Mouse (Mus musculus) macrophage (primary cell): ENCODE measurements at regions not wholly inside any gene's neighbourhood (a gene's known extent, or its start where the extent isn't known, plus 50 kb on each side); places are given as distances from the start of the nearest gene placed in this dataset.

Source experiments
- H3K27ac ChIP-seq: fragments of 350-480 bp; formaldehyde crosslinking; 2 replicates; pipeline ENCODE4 v1.9.0; 2021
- H3K36me3 ChIP-seq: fragments of 350-480 bp; formaldehyde crosslinking; 2 replicates; pipeline ENCODE4 v1.9.0; 2021; ENCODE audit errors: inconsistent target
- H3K4me3 ChIP-seq: fragments of 350-480 bp; formaldehyde crosslinking; 2 replicates; pipeline ENCODE4 v1.9.0; 2021; ENCODE audit errors: inconsistent target
- H3K79me2 ChIP-seq: fragments of 350-480 bp; formaldehyde crosslinking; 2 replicates; pipeline ENCODE4 v1.9.0; 2021; ENCODE audit errors: inconsistent target
- WGBS: methylation state at CpG from one replicate; pipeline ENCODE4 v1.1.7; 2026; ENCODE audit warnings: inconsistent platforms; ENCODE audit not compliant: missing documents; 5-methylcytosine and 5-hydroxymethylcytosine counted together

DNA sequence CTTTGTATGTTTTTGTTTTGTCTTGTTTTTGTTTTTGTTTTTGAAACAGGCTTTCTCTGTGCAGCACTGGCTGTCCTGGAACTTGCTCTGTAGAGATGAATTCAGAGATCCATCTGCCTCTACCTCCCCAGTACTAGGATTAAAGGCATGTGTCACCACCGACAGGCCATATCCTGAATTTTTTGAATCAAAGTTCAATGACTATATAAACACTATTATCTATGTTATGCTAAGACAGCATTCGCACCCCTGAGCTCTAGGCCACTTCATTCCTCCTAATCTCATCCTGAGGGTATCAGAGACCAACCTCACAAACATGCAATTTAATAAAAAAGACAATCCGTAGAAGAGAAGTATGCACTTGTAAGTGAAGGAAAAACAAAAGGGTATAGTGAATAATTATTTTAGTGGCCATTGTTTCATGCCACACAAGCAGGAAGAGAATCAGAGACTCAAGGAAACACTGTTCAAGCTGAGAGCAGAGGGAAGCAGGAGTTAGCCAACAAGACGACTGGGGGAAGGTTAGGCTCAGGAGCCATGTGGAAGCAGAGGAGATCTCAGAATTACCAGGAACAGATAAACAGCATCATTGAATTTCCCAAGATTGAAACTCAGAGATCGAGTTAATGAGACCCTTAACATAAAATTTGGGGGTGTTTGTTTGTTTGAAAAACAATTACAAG, 101.2 kb upstream of the Cited2 start:
- H3K36me3 ChIP-seq, result no peaks in the 10 kb centered on the region
- H3K4me3 ChIP-seq, result no peak overlapping the region
- H3K79me2 ChIP-seq, result no peaks in the 10 kb centered on the region
- H3K27ac ChIP-seq, result no peak overlapping the region
- 92% methylated on average over 5 of the region's 5 CpGs for WGBS

GRCm38 (mm10) chr10:17622802-17623201, 100.2 kb upstream of the Cited2 start:
- no peaks in the 10 kb centered on the region for H3K36me3 ChIP-seq
- no peaks in the 10 kb centered on the region for H3K79me2 ChIP-seq
- H3K4me3 ChIP-seq, result no peak overlapping the region
- WGBS, result 83% methylated on average over 1 of the region's 1 CpGs
- no peak overlapping the region for H3K27ac ChIP-seq

DNA sequence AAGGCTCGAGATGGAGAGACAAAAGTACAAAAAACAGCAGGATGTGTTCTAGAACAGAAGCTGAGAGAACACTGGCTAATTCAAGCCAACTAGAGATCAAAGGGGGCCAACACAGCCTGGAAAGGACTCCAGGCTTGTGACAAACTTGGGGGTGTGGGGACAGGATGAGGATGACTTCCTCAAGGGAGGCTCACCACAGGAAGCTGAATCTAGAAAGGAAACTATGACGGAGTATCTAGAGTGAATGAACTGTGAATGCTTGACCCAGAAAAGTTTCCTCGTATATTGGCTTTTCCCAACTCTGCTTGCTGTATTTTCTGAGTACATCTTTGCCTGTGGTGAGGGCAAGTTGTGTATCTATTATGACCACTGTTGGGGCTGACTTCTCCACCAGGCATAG, 93.3 kb upstream of the Cited2 start:
- no peaks in the 10 kb centered on the region for H3K79me2 ChIP-seq
- WGBS, result 21% methylated on average over 3 of the region's 3 CpGs
- no peaks in the 10 kb centered on the region for H3K36me3 ChIP-seq
- peak overlapping the region; percentile 40 for H3K27ac ChIP-seq
- H3K4me3 ChIP-seq, result no peak overlapping the region

DNA sequence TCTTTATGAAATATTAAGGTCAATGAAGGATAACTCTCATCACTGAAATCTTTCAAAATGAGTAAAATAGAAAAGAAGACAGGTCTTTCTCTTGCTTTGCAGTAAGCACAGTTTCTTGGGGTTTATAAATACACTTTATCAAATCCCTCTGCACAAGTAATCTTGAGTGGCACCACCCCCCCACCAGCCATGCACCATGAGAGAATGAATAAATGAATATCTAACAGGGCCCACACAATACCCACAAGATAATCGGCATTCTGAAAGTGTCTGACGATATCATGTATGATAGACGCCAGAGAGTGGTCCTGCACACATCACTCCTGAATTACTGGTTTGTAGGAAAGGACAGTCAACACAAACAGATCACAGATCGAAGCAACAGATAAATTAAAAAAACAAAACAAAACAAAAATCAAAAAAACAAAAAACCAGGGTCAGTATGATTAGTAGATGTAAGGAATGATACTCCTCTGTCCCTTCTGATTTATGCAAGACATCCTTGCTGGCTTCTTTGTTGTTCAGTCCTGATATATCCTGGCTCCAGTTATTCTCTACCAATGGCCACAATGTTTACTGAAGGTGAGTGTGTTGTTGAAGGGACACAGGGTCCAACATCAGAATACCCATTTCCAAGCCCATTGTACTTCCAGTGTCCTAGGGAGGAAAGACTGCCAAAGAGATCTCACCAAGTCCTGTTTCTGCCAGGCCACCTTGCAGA, 92.0 kb upstream of the Cited2 start:
- Histone ChIP-seq H3K79me2 (no peaks in the 10 kb centered on the region), H3K27ac (no peak overlapping the region), H3K36me3 (no peaks in the 10 kb centered on the region), H3K4me3 (no peak overlapping the region)
- WGBS, result 75% methylated on average over 3 of the region's 4 CpGs

GRCm38 (mm10) chr10:17631817-17632216, 91.2 kb upstream of the Cited2 start:
- no peak overlapping the region for H3K4me3 ChIP-seq
- H3K27ac ChIP-seq, result no peak overlapping the region
- H3K79me2 ChIP-seq, result no peaks in the 10 kb centered on the region
- no peaks in the 10 kb centered on the region for H3K36me3 ChIP-seq
- 76% methylated on average over 5 of the region's 5 CpGs for WGBS

- Histone ChIP-seq H3K36me3 (no peaks in the 10 kb centered on the region), H3K27ac (no peak overlapping the region), H3K79me2 (no peaks in the 10 kb centered on the region), H3K4me3 (no peak overlapping the region)
- WGBS, result 91% methylated on average over 12 of the region's 12 CpGs
These were observed 89.9 kb upstream of the Cited2 start for GRCm38 (mm10) chr10:17632959-17633674.

DNA sequence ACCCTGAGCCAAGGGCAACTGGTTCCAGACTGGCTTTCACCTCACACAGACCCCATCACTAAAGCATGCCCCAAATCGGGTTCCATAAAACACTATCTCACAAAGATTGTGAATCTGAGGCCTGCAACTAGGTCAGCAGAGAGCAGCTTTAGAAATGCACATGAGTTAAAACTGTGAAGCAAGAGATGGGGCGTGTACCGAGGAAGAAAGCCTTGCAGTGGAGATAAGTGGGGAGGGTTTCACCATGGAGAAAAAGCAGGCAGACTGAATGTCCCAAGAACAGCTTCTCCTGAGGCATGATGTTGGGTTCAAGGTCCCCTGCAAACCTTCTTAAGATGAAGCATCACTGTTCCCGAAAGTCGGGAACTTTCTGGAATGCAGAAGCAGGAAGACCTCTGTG, 77.7 kb upstream of the Cited2 start:
- Histone ChIP-seq H3K27ac (no peak overlapping the region), H3K79me2 (no peaks in the 10 kb centered on the region), H3K36me3 (no peaks in the 10 kb centered on the region), H3K4me3 (no peak overlapping the region)
- WGBS, result 91% methylated on average over 5 of the region's 5 CpGs

DNA sequence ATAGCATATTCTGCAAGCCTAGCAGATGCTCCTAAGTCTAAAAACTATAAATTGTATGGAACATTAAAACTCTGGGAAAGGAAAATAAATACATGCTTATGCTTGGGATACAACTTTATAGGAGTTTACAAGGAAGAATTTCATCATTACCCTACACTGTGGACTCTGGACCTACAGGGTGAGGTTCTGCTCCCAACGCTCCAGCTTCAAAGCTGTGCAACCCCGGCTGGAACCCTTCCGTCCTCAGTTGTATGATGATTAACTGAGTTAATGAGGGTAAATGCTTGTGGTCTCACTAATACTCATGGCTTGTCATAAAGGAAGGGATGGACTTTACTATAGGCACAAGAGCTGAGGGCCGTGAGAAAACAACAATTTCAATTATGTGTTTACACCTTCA, 76.6 kb upstream of the Cited2 start:
- H3K36me3 ChIP-seq, result no peaks in the 10 kb centered on the region
- WGBS, result 96% methylated on average over 4 of the region's 4 CpGs
- H3K4me3 ChIP-seq, result no peak overlapping the region
- no peak overlapping the region for H3K27ac ChIP-seq
- H3K79me2 ChIP-seq, result no peaks in the 10 kb centered on the region

- Histone ChIP-seq H3K36me3 (no peaks in the 10 kb centered on the region), H3K4me3 (no peak overlapping the region), H3K27ac (no peak overlapping the region), H3K79me2 (no peaks in the 10 kb centered on the region)
- 90% methylated on average over 6 of the region's 6 CpGs for WGBS
These were observed 74.9 kb upstream of the Cited2 start for GRCm38 (mm10) chr10:17648077-17648476.

DNA sequence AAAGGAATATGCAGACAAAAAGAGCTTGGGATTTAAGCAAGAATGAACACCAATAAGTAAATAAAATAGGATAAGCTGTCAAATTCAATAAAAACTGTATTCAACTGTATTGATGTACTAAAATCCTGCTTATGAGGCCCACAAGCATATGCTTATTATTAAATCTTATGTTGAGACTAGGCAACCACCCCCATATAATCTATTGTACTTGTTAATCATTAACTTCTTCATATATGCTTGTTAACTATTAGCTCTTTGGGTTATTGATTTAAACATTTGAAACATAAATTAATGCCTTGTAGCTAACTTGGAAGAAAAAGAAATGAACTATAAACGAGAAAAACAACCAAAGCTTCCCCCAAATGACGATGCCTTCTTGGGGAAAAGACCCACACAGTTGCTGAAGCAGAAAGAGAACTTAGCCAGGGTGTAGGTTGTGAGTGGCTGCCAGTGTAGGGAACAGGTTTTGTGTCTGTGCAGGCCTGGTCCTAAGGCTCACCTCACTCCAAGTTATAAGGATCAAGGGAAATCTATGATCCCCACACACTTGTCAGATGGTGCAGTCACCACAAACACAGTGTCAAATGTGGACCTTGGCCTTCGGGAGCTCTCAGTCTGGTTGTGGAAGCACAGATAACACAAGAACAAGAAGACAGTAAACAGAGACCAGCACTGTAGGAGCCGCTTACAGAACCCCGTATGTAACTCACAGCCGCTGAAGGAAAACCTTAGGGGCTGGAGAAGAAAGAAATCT, 71.8 kb upstream of the Cited2 start:
- no peaks in the 10 kb centered on the region for H3K79me2 ChIP-seq
- no peak overlapping the region for H3K27ac ChIP-seq
- no peaks in the 10 kb centered on the region for H3K36me3 ChIP-seq
- no peak overlapping the region for H3K4me3 ChIP-seq
- 93% methylated on average over 6 of the region's 6 CpGs for WGBS

DNA sequence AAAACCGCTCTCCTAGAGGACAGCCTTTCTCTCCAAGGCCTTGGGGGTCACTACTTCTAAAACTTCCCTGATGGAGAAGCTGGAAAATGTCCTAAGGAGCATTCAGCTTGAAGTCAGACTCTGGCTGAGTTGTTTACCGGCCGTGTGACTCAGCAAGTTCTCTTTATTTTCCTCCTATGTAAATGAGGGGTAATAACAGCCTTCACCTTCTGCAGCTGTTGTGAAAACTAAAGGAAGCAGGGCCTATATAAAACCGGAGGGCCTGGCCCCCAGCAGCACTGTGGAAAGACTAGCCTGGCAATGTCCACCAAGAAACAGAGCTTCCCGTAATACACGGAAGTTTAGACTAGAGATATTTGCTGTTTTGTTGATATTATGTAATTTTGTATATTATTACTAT, 69.7 kb upstream of the Cited2 start:
- Histone ChIP-seq H3K27ac (no peak overlapping the region), H3K4me3 (no peak overlapping the region)
- 40% methylated on average over 5 of the region's 6 CpGs for WGBS

DNA sequence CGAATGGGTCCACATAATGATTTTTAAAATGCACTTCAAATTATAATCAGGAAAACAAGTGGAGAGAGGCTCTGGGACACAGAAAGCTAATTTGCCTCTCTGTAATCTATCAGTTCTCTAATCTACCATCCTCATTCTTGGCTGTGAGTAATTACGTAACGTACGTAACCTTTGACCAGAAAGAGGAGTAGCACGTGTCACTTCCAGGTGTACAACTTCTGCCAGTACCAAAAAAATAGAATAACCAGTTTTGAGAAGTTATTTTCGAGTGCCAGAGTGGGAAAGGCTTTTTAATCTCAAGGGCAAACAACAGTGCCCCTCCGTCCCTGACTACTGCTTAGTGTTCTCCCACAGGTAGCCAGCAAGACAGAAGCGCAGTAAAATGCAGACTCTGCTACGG, 69.2 kb upstream of the Cited2 start:
- 83% methylated on average over 9 of the region's 9 CpGs for WGBS
- no peaks in the 10 kb centered on the region for H3K79me2 ChIP-seq
- no peak overlapping the region for H3K4me3 ChIP-seq
- H3K27ac ChIP-seq, result no peak overlapping the region
- no peaks in the 10 kb centered on the region for H3K36me3 ChIP-seq

More for the DNA sequence above, 69.7 kb upstream of the Cited2 start:
- H3K79me2 ChIP-seq, result no peaks in the 10 kb centered on the region
- H3K36me3 ChIP-seq, result no peaks in the 10 kb centered on the region

DNA sequence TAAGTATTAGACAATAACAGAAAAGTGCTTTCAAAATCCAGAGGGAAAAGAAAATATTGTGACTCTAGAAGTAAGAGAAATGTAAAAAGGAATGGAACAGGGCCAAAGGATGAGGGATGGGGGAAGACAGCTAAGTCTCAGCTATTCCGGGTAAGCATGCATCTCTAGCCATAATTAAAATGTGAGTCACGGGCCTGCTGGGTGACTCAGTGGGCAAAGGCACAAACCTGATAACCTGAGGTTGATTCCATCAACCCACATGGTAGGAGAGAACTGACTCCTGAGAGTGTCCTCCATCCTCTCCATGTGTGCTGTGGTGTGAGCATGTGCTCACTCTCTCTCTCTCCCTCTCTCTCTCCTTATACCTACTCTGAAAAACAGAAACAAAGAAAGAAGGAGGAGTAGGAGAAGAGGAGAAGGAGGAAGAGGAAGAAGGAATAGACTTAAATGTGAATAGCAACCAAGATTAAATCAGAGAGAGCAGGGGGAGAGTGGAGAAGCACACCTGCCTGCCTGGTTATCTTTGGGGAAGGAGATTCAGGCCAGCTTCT, 68.6 kb upstream of the Cited2 start:
- 71% methylated on average over 2 of the region's 2 CpGs for WGBS

DNA sequence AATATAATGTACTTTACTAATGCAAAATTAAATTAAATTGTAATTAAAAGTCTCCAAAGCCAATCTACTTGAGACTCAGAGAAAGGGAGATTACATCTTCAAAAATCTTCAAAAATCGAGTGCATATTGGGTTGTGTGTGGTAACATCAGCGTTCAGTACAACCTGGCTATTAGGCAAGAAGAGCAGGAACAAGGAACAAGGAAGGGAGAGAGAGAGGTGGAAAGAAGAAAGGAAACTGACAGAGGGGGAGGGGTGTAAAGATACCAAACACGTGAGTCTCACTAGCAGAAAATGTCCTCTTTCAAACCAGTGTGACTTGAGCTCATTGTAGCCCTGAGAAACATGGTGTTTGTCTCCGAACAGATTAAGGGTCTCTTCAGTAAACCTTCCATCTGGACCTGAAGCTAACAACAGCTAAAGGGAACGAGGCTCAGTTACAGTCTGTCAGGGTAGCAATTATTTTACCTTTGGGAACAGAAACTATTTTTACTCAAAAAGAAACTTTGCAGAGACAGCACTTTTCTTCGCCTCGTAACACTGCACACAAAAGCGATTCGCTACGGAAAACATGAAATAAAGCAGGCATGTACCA, 67.5 kb upstream of the Cited2 start:
- Histone ChIP-seq H3K79me2 (no peaks in the 10 kb centered on the region), H3K4me3 (no peak overlapping the region), H3K36me3 (no peaks in the 10 kb centered on the region), H3K27ac (no peak overlapping the region)
- 61% methylated on average over 10 of the region's 10 CpGs for WGBS

More for the DNA sequence above, 68.6 kb upstream of the Cited2 start:
- H3K4me3 ChIP-seq, result no peak overlapping the region
- no peaks in the 10 kb centered on the region for H3K36me3 ChIP-seq
- H3K27ac ChIP-seq, result no peak overlapping the region
- H3K79me2 ChIP-seq, result no peaks in the 10 kb centered on the region
